Mouse (Mus musculus) stomach, postnatal 0 days (tissue): Measurements from ENCODE around the gene Susd6. TPM values are rescaled to one million over a fixed set of nuclear protein-coding genes. Genes with fewer than 3 reads are reported as not detected.
A peak's percentile ranks its signal among the peaks of the same experiment; 100 is the strongest.

ENCODE experiments used
- ATAC-seq: fragments of 200-750 bp; cut with Nextera tagmentation; 2 replicates; pipeline ENCODE4 v1.8.0; 2017; ENCODE audit not compliant: low FRiP score, low TSS enrichment
- DNase-seq: peaks from one replicate; pipeline ENCODE4 v3.0.0-alpha.2; 2016; ENCODE audit warnings: low spot score
- H3K27ac ChIP-seq: fragments of 300-500 bp; sonication (generic); replicated peaks from 2 replicates; pipeline ENCODE4 v1.5.1; 2014; ENCODE audit warnings: mild to moderate bottlenecking, control low read depth
- H3K27me3 ChIP-seq: fragments of 300-500 bp; sonication (generic); 2 replicates; pipeline ENCODE4 v1.6.1; 2014; ENCODE audit warnings: low read length; ENCODE audit not compliant: control insufficient read depth, insufficient read depth
- H3K36me3 ChIP-seq: fragments of 300-500 bp; sonication (generic); 2 replicates; pipeline ENCODE4 v1.6.1; 2014; ENCODE audit warnings: low read length, mixed read lengths; ENCODE audit not compliant: control insufficient read depth, insufficient read depth
- H3K4me1 ChIP-seq: fragments of 300-500 bp; sonication (generic); replicated peaks from 2 replicates; pipeline ENCODE4 v1.6.1; 2014; ENCODE audit warnings: antibody characterized with exemption; ENCODE audit not compliant: control insufficient read depth, insufficient read depth
- H3K4me2 ChIP-seq: fragments of 300-500 bp; sonication (generic); replicated peaks from 2 replicates; pipeline ENCODE4 v1.6.1; 2014; ENCODE audit warnings: low read depth, mild to moderate bottlenecking, control low read depth, moderate library complexity
- H3K4me3 ChIP-seq: fragments of 300-500 bp; sonication (generic); 2 replicates; pipeline ENCODE4 v1.5.1; 2014; ENCODE audit warnings: low read depth, low read length, control low read depth
- H3K9ac ChIP-seq: fragments of 300-500 bp; sonication (generic); 2 replicates; pipeline ENCODE4 v1.6.1; 2014; ENCODE audit warnings: mild to moderate bottlenecking, low read length, control low read depth, mixed read lengths
- H3K9me3 ChIP-seq: fragments of 300-500 bp; sonication (generic); 2 replicates; pipeline ENCODE4 v1.6.1; 2016; ENCODE audit warnings: low read length; ENCODE audit not compliant: control insufficient read depth
- CTCF ChIP-seq: IDR thresholded peaks from 2 replicates; pipeline ENCODE4 v1.5.1; 2016; ENCODE audit warnings: antibody characterized with exemption, low read depth, mild to moderate bottlenecking, moderate library complexity
- EP300 ChIP-seq: optimal IDR thresholded peaks from 2 replicates; pipeline ENCODE3; 2016; ENCODE audit warnings: antibody characterized with exemption
- WGBS: fragments of 180-500 bp; shearing (Covaris S2); extraction: QIAGEN DNeasy Blood & Tissue Kit; methylation state at CpG from one replicate; pipeline ENCODE4 v1.1.7; 2014; 5-methylcytosine and 5-hydroxymethylcytosine counted together
- polyA plus RNA-seq: library from polyadenylated mRNA; unstranded; fragments of >200 nt; fragmentation: Nextera tagmentation; extraction: Ambion mirVana; gene quantifications from 2 replicates; pipeline ENCODE4 v1.2.1, GENCODE M21; 2015

Susd6 gene
- polyA plus RNA-seq, 1 experiment from 2014 or later = 12.3 TPM

GRCm38 (mm10) chr12:80769697-80770096 is 20.6 kb upstream of the Susd6 start:
- H3K4me2 ChIP-seq = no peak overlapping the region
- no peaks in the 10 kb centered on the region for H3K4me1 ChIP-seq
- H3K4me3 ChIP-seq = no peak overlapping the region
- H3K9me3 ChIP-seq = no peaks in the 10 kb centered on the region
- ATAC-seq (peak; percentile 88), DNase-seq (peak; percentile 87)
- H3K36me3 ChIP-seq = no peaks in the 10 kb centered on the region
- 22% methylated on average over 11 of the region's 11 CpGs for WGBS
- H3K27me3 ChIP-seq = no peaks in the 10 kb centered on the region
- H3K9ac ChIP-seq = no peak overlapping the region
- TF ChIP-seq CTCF = peak; percentile 98
- TF ChIP-seq EP300 = no peak
- no peak overlapping the region for H3K27ac ChIP-seq

- Histone ChIP-seq H3K4me2 (no peak overlapping the region), H3K27ac (0 out of 2 replicates have a peak overlapping the region, but pooled peaks have one; percentile 24), H3K9ac (no peak overlapping the region), H3K4me1 (no peaks in the 10 kb centered on the region), H3K9me3 (no peaks in the 10 kb centered on the region), H3K27me3 (no peaks in the 10 kb centered on the region), H3K4me3 (no peak overlapping the region), H3K36me3 (no peaks in the 10 kb centered on the region)
- ATAC-seq = no peak
- no peak for TF ChIP-seq CTCF
- TF ChIP-seq EP300 = no peak
- DNase-seq = no peak
- 60% methylated on average over 7 of the region's 7 CpGs for WGBS
These were observed 15.5 kb upstream of the Susd6 start for GRCm38 (mm10) chr12:80774786-80775185.

GRCm38 (mm10) chr12:80776046-80776634 is 14.2 kb upstream of the Susd6 start:
- no peak overlapping the region for H3K27ac ChIP-seq
- no peak overlapping the region for H3K4me2 ChIP-seq
- H3K27me3 ChIP-seq = no peaks in the 10 kb centered on the region
- TF ChIP-seq EP300 (no peak), CTCF (no peak)
- H3K36me3 ChIP-seq = no peaks in the 10 kb centered on the region
- H3K4me3 ChIP-seq = no peak overlapping the region
- 60% methylated on average over 4 of the region's 4 CpGs for WGBS
- ATAC-seq (peak; percentile 51; the same call in 1 of the 2 replicates), DNase-seq (no peak)
- no peaks in the 10 kb centered on the region for H3K9me3 ChIP-seq
- no peak overlapping the region for H3K9ac ChIP-seq
- no peaks in the 10 kb centered on the region for H3K4me1 ChIP-seq

GRCm38 (mm10) chr12:80778188-80778936 is 11.9 kb upstream of the Susd6 start:
- Histone ChIP-seq H3K27ac (no peak overlapping the region), H3K4me3 (no peak overlapping the region), H3K9ac (no peak overlapping the region), H3K4me2 (no peak overlapping the region), H3K9me3 (no peaks in the 10 kb centered on the region), H3K27me3 (no peaks in the 10 kb centered on the region), H3K4me1 (no peaks in the 10 kb centered on the region), H3K36me3 (no peaks in the 10 kb centered on the region)
- TF ChIP-seq EP300 = no peak
- TF ChIP-seq CTCF = no peak
- DNase-seq = no peak
- WGBS = 71% methylated on average over 16 of the region's 16 CpGs
- no peak for ATAC-seq

- Histone ChIP-seq H3K36me3 (no peaks in the 10 kb centered on the region), H3K9ac (no peak overlapping the region), H3K9me3 (no peaks in the 10 kb centered on the region), H3K4me3 (no peak overlapping the region), H3K4me1 (no peaks in the 10 kb centered on the region), H3K4me2 (no peak overlapping the region), H3K27me3 (no peaks in the 10 kb centered on the region), H3K27ac (no peak overlapping the region)
- DNase-seq = no peak
- no peak for TF ChIP-seq EP300
- TF ChIP-seq CTCF = no peak
- no peak for ATAC-seq
- 87% methylated on average over 4 of the region's 4 CpGs for WGBS
These were observed 10.6 kb upstream of the Susd6 start for GRCm38 (mm10) chr12:80779760-80780159.

GRCm38 (mm10) chr12:80782190-80782589 is 8.1 kb upstream of the Susd6 start:
- Histone ChIP-seq H3K4me1 (no peaks in the 10 kb centered on the region), H3K4me3 (no peak overlapping the region), H3K9me3 (no peaks in the 10 kb centered on the region), H3K4me2 (no peak overlapping the region), H3K27ac (no peak overlapping the region), H3K36me3 (no peaks in the 10 kb centered on the region), H3K27me3 (no peaks in the 10 kb centered on the region), H3K9ac (no peak overlapping the region)
- DNase-seq = no peak
- no peak for ATAC-seq
- TF ChIP-seq EP300 = no peak
- 53% methylated on average over 3 of the region's 3 CpGs for WGBS
